Mouse (Mus musculus) layer of hippocampus, adult 6 months (tissue): Measurements from ENCODE around the gene Peli2. TPM values are rescaled to one million over a fixed set of nuclear protein-coding genes. Genes with fewer than 3 reads are reported as not detected.

Experiments
- long read RNA-seq, 2 experiments: library from polyadenylated mRNA; unstranded; transcript quantifications; one replicate each; pipeline ENCODE4 v2.0.0; 2019 to 2020
- polyA plus RNA-seq: library from polyadenylated mRNA; unstranded; fragments of <200 nt; fragmentation: Nextera tagmentation; gene quantifications from 2 replicates; pipeline ENCODE4 v1.2.3, GENCODE M21; 2021

The Peli2 gene
- 9.3 and 13.3 TPM in 2 replicates for polyA plus RNA-seq
- long read RNA-seq, experiment 1, full-length matches to known transcripts: 13 of 17 reads
- long read RNA-seq, experiment 1, partial matches to known transcripts: 0 of 17 reads
- long read RNA-seq, experiment 1, other reads (novel, unspliced or antisense): 4 of 17 reads
- long read RNA-seq, experiment 2, full-length matches to known transcripts: 29 of 39 reads
- long read RNA-seq, experiment 2, partial matches to known transcripts: 0 of 39 reads
- long read RNA-seq, experiment 2, other reads (novel, unspliced or antisense): 10 of 39 reads

DNA sequence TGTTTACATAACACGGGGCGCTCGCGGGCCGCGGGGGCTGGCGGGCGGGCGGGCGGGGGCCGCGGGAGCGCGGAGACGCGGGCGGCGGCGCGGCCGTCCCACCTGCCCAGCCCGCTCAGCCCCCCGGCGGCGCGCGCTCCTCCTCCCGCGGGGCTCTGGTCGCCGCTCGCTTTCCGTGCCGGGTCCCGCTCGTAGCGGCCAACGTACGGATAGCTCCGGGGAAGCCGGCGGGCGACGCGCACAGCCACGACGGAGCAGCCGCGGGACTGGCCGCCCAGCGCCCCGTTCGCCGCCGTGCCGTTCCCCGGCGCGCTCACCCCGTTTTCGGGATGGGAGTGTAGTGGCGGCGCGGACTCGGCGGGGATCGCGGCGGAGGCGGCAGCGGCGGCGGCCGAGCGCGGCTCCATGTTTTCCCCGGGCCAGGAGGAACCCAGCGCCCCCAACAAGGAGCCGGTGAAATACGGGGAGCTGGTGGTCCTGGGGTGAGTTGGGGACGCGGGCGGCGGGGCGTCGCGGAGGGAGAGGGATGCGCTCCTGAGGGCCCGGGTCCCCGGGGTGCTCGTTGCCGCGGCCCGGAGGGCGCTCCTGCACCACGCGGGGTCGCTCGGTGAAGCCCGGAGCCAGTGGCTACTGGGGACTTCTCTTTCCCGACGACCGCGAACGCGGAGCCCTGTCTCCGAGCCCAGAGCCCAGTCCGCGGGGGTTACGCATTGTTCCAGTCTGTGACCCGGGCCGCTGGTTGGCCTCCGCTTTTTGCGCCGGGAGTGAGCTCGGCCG, at the start of gene Peli2:
Gene Peli2 (plus strand): TSS at position 72 of the 777 bp plus-strand sequence.

